Mouse (Mus musculus): ENCODE data around the gene St6galnac5. TPM values are rescaled to one million over a fixed set of nuclear protein-coding genes. Genes with fewer than 3 reads are reported as not detected.

St6galnac5 gene
- 0.07 and 0.11 TPM in 2 replicates for polyA plus RNA-seq (2012; rRNA removed)

GRCm38 (mm10) chr3:152981988-152982387 is at the start of gene St6galnac5:
St6galnac5 (minus strand) TSS chr3:152982246.
- no peak for DNase-seq (ENCODE audit: low spot score)

- no peak for DNase-seq (ENCODE audit: low spot score)
These were observed 48.7 kb upstream of the St6galnac5 start for GRCm38 (mm10) chr3:153030756-153031155.

GRCm38 (mm10) chr3:153024016-153024415 is 42.0 kb upstream of the St6galnac5 start:
- no peak for DNase-seq (ENCODE audit: low spot score)

- no peak for DNase-seq (ENCODE audit: low spot score)
These were observed 36.0 kb upstream of the St6galnac5 start for GRCm38 (mm10) chr3:153018051-153018450.

GRCm38 (mm10) chr3:153016355-153016754 is 34.3 kb upstream of the St6galnac5 start:
- no peak for DNase-seq (ENCODE audit: low spot score)

- no peak for DNase-seq (ENCODE audit: low spot score)
These were observed 24.8 kb upstream of the St6galnac5 start for GRCm38 (mm10) chr3:153006893-153007292.

- no peak for DNase-seq (ENCODE audit: low spot score)
These were observed 16.9 kb upstream of the St6galnac5 start for GRCm38 (mm10) chr3:152998901-152999300.

GRCm38 (mm10) chr3:152998106-152998505 is 16.1 kb upstream of the St6galnac5 start:
- DNase-seq (ENCODE audit: low spot score) = no peak

- DNase-seq (ENCODE audit: low spot score) = no peak
These were observed 11.6 kb upstream of the St6galnac5 start for GRCm38 (mm10) chr3:152993608-152994007.

GRCm38 (mm10) chr3:152990787-152991186 is 8.7 kb upstream of the St6galnac5 start:
- DNase-seq (ENCODE audit: low spot score) = no peak

- DNase-seq (ENCODE audit: low spot score) = no peak
These were observed 770 bp downstream of the St6galnac5 start for GRCm38 (mm10) chr3:152980978-152981974.

- no peak for DNase-seq (ENCODE audit: low spot score)
These were observed 1.6 kb downstream of the St6galnac5 start for GRCm38 (mm10) chr3:152980431-152980830.

GRCm38 (mm10) chr3:152979481-152980092 is 2.5 kb downstream of the St6galnac5 start:
- DNase-seq (ENCODE audit: low spot score) = no peak

- DNase-seq (ENCODE audit: low spot score) = no peak
These were observed 10.7 kb downstream of the St6galnac5 start for GRCm38 (mm10) chr3:152971373-152971772.

- DNase-seq (ENCODE audit: low spot score) = no peak
These were observed 12.2 kb downstream of the St6galnac5 start for GRCm38 (mm10) chr3:152969774-152970347.

GRCm38 (mm10) chr3:152961855-152962376 is 20.1 kb downstream of the St6galnac5 start:
- no peak for DNase-seq (ENCODE audit: low spot score)

GRCm38 (mm10) chr3:152958358-152959150 is 23.5 kb downstream of the St6galnac5 start:
- DNase-seq (ENCODE audit: low spot score) = no peak

- no peak for DNase-seq (ENCODE audit: low spot score)
These were observed 25.3 kb downstream of the St6galnac5 start for GRCm38 (mm10) chr3:152956771-152957170.

- DNase-seq (ENCODE audit: low spot score) = no peak
These were observed 26.0 kb downstream of the St6galnac5 start for GRCm38 (mm10) chr3:152956038-152956437.

GRCm38 (mm10) chr3:152951634-152952545 is 30.2 kb downstream of the St6galnac5 start:
- DNase-seq (ENCODE audit: low spot score) = no peak

Data from urinary bladder, adult 2 months (tissue).